Mouse (Mus musculus) layer of hippocampus, adult 9-11 months (tissue): ENCODE results near the gene Eln.

Source experiments
- DNase-seq: peaks from one replicate; pipeline ENCODE4 v3.0.0; 2022

Eln gene

DNA sequence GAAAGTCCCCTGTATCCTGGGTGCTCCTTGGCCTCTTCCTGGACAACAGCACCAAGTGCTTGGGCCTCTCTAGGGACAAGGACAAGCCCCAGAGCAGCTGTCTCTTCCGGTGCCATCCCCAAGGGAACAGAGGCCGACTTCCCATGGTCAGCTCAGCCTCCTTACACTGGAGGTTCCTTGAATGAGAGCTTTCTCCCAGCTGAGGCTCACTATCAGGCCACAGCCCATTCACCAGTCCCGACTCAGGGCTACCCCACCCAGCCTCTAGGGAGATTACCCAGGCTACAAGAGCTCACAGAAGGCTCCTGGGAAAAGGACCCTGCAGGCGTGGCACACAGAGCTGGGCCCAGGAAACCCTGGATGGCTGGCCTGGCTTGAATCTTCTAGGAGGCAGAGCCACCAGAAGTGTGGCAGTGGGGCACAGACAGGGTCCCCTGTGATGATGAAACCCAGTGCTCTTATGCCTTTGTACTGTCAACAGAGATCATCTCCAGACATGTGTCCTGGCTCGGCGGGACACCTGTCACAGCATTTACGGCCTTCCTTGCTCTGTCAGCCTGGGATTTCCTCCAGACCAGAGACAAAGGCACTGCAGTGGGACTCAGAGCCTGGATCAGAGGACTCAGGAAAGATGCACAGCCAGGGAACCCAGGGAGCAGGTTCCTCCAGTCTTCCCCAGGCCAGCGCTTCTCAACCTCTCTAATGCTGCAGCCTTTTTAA, 68.1 kb downstream of the Eln start:
- DNase-seq: no peak

DNA sequence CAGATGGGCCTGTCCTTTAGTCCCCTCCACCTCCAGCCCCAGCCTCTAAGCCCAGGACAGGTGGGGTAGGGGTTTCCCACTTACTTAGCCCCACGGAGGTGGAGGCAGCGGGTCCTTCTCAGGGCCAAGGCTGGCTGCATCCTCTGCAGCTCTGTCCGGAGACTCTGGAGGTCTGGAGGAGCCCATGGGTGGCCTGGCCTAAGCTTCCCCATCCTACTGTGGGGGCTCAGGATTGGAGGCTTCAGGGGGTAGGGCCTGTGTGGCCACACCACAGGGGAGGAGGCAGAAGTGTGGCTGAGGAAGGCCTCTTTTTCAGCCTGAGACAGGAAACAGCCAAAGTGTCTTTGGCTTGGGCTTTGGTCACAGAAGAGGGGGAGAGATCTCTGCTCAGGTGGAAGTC, 69.1 kb downstream of the Eln start:
- no peak for DNase-seq

DNA sequence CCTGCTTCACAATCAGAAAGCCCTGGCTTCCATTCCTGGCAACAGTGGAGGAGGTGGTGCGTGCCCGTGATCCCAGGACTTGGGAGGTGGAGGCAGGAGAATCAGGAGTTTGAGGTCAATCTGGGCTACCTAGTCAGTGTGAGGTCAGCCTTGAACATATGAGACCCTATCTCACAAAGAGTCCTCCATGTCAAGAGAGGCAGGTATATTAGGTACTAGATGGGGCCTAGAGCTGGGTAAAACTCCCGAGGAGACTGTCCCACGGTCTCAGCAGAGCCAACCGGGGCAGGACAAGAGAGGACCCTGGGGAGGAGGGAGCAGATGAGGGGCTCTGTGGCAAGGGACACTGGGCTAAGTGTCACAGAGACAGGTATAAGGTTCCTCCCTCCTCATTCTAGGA, 69.6 kb downstream of the Eln start:
- no peak for DNase-seq

DNA sequence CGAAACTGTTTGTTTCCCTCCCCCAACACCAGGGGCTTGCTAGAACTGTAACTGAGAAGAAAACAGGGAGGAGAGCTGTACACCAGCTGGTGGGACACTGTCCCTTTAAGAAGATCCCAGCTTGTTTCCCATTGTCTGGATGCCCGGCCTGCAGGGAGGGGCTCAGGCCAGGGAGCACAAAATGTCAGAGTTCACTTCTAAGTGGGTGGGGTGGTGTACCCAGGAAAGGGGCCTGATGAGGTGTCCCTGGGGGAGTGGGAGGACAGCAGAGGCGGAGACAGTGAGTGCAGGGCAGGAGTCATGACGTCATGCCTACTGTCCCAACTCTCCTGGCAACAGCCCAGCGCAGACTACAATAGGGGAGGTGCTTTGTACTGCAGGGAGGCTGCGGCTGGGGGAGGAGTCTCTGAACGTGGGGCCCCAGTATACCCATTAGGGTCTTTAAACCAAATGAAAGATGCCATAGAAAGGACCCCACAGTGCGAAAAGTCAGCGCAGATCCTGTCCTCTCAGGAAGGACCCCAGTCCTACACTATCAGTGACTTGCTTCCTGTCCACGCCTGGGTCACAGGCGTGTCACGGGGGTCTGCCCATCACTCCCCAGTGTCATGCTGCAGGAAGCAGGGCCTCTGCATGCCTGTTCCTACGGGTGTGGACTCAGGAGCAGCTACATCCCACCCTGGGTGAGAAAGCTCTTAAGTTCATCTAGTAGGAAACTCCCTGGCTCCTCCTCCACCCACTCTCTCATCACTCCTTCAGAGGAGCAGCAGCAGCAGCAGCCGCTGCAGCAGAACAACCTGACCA, 71.0 kb downstream of the Eln start:
- peak; percentile 80 for DNase-seq

DNA sequence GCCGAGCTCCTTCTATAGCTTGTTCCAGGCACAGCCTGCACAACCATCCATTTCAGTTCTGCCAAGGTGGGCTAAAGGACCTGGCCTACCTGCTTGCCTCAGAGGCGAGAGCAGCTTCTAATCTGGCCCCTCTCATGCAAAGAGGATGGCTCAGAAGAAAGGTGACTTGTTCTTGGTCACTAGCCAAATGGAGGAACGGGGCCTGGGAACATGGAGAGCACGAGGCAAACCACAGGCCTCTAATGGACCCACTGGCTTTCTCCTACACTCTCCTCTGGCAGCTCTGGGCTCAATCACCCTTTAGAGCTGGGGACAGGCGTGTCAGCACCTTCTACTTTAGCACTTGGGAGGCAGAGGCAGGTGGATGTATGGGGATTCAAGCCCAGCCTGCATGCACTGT, 72.1 kb downstream of the Eln start:
- no peak for DNase-seq

DNA sequence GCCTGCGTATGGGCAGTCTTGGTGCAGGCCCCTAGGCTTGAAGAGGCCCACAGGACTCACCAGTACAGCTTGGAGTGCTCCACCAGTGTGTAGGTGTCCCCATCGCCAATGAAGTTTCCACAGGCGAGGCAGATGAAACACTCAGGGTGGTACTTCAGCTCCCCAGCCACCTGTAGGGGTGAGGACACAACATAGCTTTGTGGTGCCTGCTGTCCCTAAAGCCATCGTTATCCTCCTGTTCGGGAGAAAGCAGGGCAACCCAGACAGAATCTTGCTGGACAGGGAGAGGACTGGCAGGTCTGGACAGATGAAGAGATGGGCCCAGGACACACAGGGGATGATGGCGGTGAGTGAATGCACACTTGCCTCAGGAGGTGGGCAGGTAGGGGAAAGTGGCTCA, 74.5 kb downstream of the Eln start:
- DNase-seq: no peak

DNA sequence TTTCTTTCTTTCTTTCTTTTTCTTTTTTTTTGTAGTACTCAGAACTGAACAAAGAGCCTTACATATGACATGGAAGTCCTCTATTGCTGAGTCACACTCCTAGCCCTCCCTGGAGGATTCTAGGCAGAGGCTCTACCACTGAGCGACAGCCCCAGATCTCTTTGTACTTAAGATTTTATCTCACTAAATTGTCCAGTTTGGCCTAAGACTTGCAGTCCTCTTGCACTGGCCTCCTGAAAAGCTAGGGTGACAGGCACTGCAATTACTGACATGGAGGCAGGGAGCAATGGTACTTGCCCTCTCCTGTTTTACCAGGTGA, 75.0 kb downstream of the Eln start:
- no peak for DNase-seq

DNA sequence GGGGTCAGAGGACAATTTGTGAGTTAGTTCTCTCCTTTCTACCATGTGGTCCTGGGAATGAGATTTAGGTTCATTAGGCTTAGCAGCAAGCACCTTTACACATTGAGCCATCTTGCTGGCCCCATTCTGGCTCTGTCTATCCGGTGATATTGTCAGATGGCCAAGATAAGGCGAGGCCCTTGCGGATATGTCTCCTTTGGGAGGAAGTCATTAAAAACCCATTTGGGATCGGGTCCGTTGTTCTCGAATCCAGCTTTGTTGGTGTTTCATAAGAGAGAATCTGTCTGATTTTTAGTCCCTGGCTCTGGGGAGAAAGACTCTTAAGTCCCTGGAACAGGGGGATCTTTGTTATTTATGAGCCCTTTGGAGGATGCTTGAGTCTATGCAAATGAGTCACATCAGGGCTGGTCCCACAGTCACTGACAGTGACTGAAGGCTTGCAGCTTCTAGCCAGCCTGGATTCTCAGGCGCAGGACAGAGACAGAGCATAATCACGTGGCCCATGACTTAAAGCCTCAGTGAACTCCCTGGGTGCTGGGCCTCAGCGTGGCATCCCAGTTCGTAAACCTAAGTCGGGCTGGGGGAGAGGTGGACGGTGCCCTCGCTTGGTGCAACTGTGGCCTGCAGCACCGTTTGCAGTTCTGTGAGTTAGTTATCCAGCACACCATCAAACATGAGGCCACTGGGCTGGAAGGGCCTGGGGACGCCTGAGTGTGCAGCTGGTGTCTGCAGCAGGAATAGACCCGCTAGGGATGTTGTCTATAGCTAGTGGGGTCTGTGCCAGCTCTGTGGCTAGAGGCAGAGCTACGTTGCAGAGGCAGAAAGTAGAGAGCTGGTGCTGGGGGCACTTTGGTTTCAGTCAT, 75.6 kb downstream of the Eln start:
- DNase-seq: no peak

DNA sequence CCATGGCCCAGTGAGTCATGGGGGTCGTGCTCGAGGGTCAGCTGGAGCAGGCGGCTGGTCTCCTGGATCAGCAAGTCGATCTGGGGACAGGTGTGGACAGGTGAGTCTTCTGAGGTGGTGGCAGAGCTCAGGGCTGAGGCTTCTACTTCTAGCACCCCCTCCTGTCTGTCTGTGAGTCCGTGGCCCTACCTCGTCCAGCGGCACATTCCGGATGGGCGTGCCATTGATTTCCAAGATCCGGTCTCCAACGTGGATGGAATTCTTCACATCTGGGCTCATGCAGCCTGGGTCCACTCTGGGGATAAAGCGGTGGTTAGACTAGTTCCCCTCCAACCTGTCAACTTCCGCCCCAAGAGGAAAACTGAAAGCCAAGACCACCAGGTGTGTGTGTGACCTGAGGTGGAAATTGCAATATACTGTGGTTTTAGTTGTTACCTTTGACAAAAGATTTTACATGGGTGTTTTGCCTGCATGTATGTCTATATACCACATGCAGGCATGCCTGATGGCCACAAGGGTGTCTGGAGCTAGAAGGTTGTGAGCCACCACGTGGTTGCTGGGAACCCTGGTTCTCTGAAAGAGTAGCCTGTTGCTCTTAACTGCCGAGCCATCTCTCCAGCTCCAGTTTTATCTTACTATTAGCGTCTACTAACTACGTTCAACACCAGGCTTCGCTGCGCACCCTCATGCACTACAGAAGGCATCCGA, 78.0 kb downstream of the Eln start:
- DNase-seq: no peak

DNA sequence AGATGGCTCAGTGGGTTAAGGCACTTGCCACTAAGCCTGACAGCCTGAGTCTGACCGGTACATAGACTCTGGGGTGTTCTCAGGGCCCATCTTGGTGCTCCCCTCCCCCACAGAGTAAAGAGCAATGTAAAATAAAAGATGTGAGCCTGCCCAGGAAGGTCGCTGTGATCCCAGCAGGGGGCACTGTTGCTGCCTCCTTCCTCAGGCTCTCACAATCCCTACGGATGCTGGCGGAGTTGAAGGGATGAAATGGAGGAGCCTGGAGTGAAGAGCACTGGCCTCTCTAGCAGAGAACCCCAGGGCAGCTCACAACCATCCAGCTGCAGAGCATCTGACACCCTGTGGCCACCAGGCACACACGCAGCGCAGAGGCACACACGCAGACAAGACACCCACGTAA, 78.6 kb downstream of the Eln start:
- no peak for DNase-seq

DNA sequence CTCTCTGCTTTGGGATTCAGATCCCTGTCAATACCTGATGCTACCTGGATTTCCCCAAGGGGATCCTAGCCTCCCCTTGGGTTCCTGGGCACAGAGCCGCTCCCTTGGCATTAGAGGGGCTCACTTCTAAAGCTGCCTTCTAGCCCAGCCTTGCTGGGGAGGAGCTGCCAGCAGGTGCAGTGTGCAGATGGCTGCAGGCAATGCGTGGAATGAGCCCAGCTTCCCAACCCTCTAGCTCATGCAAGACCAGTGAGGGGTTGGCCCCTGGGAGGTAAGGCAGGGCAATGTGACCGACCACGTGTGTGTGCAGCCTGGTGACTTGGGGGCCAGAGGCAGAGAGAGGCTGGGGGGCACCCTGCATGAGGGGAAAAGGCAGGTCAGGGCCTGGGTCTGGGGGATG, 90.4 kb downstream of the Eln start:
- no peak for DNase-seq
